Mouse (Mus musculus) heart, embryonic 13.5 days (tissue): ENCODE results near the gene Hunk. TPM values are rescaled to one million over a fixed set of nuclear protein-coding genes. Genes with fewer than 3 reads are reported as not detected.

Source experiments
- ATAC-seq: fragments of 200-750 bp; cut with Nextera tagmentation; 2 replicates; pipeline ENCODE4 v1.8.0; 2017; ENCODE audit warnings: moderate TSS enrichment; ENCODE audit not compliant: insufficient number of reproducible peaks, low FRiP score, low TSS enrichment; ENCODE audit errors: extremely low read depth
- H3K27ac ChIP-seq: fragments of 300-500 bp; sonication (generic); replicated peaks from 2 replicates; pipeline ENCODE4 v1.5.1; 2015; ENCODE audit warnings: moderate library complexity, mild to moderate bottlenecking, inconsistent platforms
- H3K27me3 ChIP-seq: fragments of 300-500 bp; sonication (generic); replicated peaks from 2 replicates; pipeline ENCODE4 v1.6.1; 2015; ENCODE audit warnings: mild to moderate bottlenecking, inconsistent platforms
- H3K36me3 ChIP-seq: fragments of 300-500 bp; sonication (generic); 2 replicates; pipeline ENCODE4 v1.6.1; 2015; ENCODE audit warnings: mild to moderate bottlenecking, inconsistent platforms
- H3K4me1 ChIP-seq: fragments of 300-500 bp; sonication (generic); 2 replicates; pipeline ENCODE4 v1.6.1; 2015; ENCODE audit warnings: inconsistent platforms
- H3K4me2 ChIP-seq: fragments of 300-500 bp; sonication (generic); 2 replicates; pipeline ENCODE4 v1.6.1; 2015; ENCODE audit warnings: inconsistent platforms, mild to moderate bottlenecking, moderate library complexity
- H3K4me3 ChIP-seq: fragments of 300-500 bp; sonication (generic); 2 replicates; pipeline ENCODE4 v1.5.1; 2015; ENCODE audit warnings: moderate library complexity, mild to moderate bottlenecking, inconsistent platforms
- H3K9ac ChIP-seq: fragments of 300-500 bp; sonication (generic); 2 replicates; pipeline ENCODE4 v1.6.1; 2015; ENCODE audit warnings: inconsistent platforms, mild to moderate bottlenecking, moderate library complexity
- H3K9me3 ChIP-seq: fragments of 300-500 bp; sonication (generic); 2 replicates; pipeline ENCODE4 v1.6.1; 2016; ENCODE audit warnings: inconsistent platforms
- WGBS: fragments of 180-500 bp; shearing (Covaris S2); methylation state at CpG from one replicate; pipeline ENCODE4 v1.1.7; 2015; ENCODE audit warnings: mixed read lengths; 5-methylcytosine and 5-hydroxymethylcytosine counted together
- polyA plus RNA-seq: library from polyadenylated mRNA; unstranded; fragments of >200 nt; fragmentation: Nextera tagmentation; extraction: Ambion mirVana; gene quantifications from 2 replicates; pipeline ENCODE4 v1.2.1, GENCODE M21; 2015

Gene Hunk
- polyA plus RNA-seq, 1 experiment from 2014 or later, result 10.6 TPM

GRCm38 (mm10) chr16:90533119-90533673 lies 147.4 kb downstream of the Hunk start:
- no peak overlapping the region for H3K4me2 ChIP-seq
- WGBS, result 74% methylated on average over 10 of the region's 10 CpGs
- H3K27me3 ChIP-seq, result peaks cover 5% of the 10 kb centered on the region; the same call in 1 of the 2 replicates
- no peak overlapping the region for H3K9ac ChIP-seq
- 0 out of 2 replicates have a peak, but pooled peaks cover 3% of the 10 kb centered on the region for H3K9me3 ChIP-seq
- ATAC-seq, result no peak
- H3K4me3 ChIP-seq, result no peak overlapping the region
- no peaks in the 10 kb centered on the region for H3K36me3 ChIP-seq
- H3K27ac ChIP-seq, result no peak overlapping the region
- no peaks in the 10 kb centered on the region for H3K4me1 ChIP-seq

DNA sequence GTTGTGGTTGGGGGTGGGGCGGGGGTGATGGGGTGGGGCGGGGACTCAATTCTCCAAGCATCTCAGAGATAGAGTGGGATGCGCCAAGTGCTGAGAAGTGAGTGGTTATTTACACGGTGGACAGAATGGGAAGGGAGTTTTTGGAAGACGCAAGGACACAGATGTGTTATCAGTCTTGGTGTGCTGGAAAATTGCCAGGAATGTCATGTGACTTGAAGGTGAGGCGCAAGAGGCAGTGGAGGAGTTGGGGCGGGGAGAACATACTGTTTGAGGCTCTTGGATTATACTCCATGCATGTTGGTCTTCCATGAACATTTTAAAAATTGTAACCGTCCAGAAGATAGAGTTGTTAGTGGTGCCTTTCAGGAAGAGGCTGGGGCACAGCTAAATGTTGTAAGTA lies 148.8 kb downstream of the Hunk start:
- no peak for ATAC-seq
- Histone ChIP-seq H3K9me3 (0 out of 2 replicates have a peak, but pooled peaks cover 3% of the 10 kb centered on the region), H3K4me1 (no peaks in the 10 kb centered on the region), H3K4me3 (no peak overlapping the region), H3K9ac (no peak overlapping the region), H3K4me2 (no peak overlapping the region), H3K27me3 (peaks cover 5% of the 10 kb centered on the region; the same call in 1 of the 2 replicates), H3K36me3 (no peaks in the 10 kb centered on the region), H3K27ac (no peak overlapping the region)
- 68% methylated on average over 8 of the region's 8 CpGs for WGBS

GRCm38 (mm10) chr16:90538926-90539325 lies 153.1 kb downstream of the Hunk start:
- H3K9ac ChIP-seq, result no peak overlapping the region
- ATAC-seq, result no peak
- peaks cover 7% of the 10 kb centered on the region; the same call in 1 of the 2 replicates for H3K4me1 ChIP-seq
- peaks cover 13% of the 10 kb centered on the region for H3K27me3 ChIP-seq
- H3K36me3 ChIP-seq, result no peaks in the 10 kb centered on the region
- H3K4me3 ChIP-seq, result no peak overlapping the region
- H3K4me2 ChIP-seq, result no peak overlapping the region
- WGBS, result 78% methylated on average over 5 of the region's 5 CpGs
- H3K27ac ChIP-seq, result no peak overlapping the region
- H3K9me3 ChIP-seq, result 0 out of 2 replicates have a peak, but pooled peaks cover 3% of the 10 kb centered on the region

GRCm38 (mm10) chr16:90541191-90541590 lies 155.4 kb downstream of the Hunk start:
- Histone ChIP-seq H3K27ac (no peak overlapping the region), H3K4me3 (no peak overlapping the region), H3K27me3 (peaks cover 21% of the 10 kb centered on the region), H3K36me3 (no peaks in the 10 kb centered on the region), H3K9me3 (0 out of 2 replicates have a peak, but pooled peaks cover 3% of the 10 kb centered on the region), H3K4me1 (peaks cover 21% of the 10 kb centered on the region; the same call in 1 of the 2 replicates), H3K9ac (no peak overlapping the region), H3K4me2 (no peak overlapping the region)
- ATAC-seq, result no peak
- WGBS, result 68% methylated on average over 2 of the region's 2 CpGs

DNA sequence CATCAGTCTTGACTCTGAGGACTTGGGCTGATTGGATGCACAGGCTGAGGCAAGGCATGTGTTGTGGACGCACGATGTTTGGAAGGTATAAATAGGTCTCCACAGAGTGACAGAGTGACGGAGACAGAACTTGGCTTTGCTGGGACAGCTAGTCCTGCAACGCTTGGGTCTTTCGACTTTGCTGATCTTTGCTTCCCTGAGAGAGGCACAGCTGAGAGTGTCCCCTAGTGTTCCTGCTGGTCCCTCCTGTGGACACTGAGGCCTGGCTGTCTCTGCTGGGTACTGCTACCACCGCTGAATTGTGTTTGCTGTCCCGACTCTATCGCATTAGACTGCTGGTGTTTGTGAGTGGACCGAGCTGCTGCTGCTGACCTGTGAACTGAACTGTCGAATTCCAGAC lies 156.6 kb downstream of the Hunk start:
- no peaks in the 10 kb centered on the region for H3K36me3 ChIP-seq
- no peak overlapping the region for H3K9ac ChIP-seq
- no peak overlapping the region for H3K27ac ChIP-seq
- no peak for ATAC-seq
- no peak overlapping the region for H3K4me2 ChIP-seq
- peaks cover 32% of the 10 kb centered on the region for H3K27me3 ChIP-seq
- no peaks in the 10 kb centered on the region for H3K9me3 ChIP-seq
- H3K4me1 ChIP-seq, result peaks cover 21% of the 10 kb centered on the region; the same call in 1 of the 2 replicates
- H3K4me3 ChIP-seq, result no peak overlapping the region
- 27% methylated on average over 10 of the region's 10 CpGs for whole genome bisulfite sequencing

DNA sequence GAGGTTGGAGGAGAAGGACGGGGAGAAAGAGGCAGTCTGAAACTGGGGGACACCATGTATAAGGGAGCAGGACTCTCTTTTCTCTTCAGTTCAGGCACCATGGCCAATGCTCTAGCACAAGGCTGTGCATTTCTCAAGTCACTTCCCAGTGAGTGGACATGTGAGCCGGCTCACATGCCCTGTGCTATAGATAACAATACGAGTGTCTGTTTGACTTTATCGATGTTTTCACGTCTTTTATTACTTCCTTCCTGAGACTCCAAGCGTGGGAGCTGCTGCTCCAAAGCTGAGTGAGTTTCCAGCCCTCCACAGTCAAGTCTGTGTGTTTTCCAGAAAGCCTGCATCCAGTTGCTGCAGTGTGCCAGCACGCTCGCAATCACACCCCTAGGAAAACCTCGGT lies 158.4 kb downstream of the Hunk start:
- Histone ChIP-seq H3K4me2 (no peak overlapping the region), H3K9ac (no peak overlapping the region), H3K9me3 (no peaks in the 10 kb centered on the region), H3K4me3 (no peak overlapping the region), H3K27ac (no peak overlapping the region), H3K36me3 (no peaks in the 10 kb centered on the region), H3K4me1 (peaks cover 21% of the 10 kb centered on the region; the same call in 1 of the 2 replicates), H3K27me3 (peaks cover 44% of the 10 kb centered on the region)
- ATAC-seq, result no peak; the same call in 1 of the 2 replicates
- 31% methylated on average over 9 of the region's 9 CpGs for WGBS

GRCm38 (mm10) chr16:90545509-90545908 lies 159.7 kb downstream of the Hunk start:
- no peak overlapping the region for H3K9ac ChIP-seq
- H3K4me2 ChIP-seq, result no peak overlapping the region
- no peak for ATAC-seq
- no peak overlapping the region for H3K27ac ChIP-seq
- H3K4me1 ChIP-seq, result peaks cover 30% of the 10 kb centered on the region
- no peaks in the 10 kb centered on the region for H3K36me3 ChIP-seq
- H3K27me3 ChIP-seq, result peaks cover 48% of the 10 kb centered on the region
- H3K9me3 ChIP-seq, result no peaks in the 10 kb centered on the region
- 50% methylated on average over 3 of the region's 3 CpGs for WGBS
- H3K4me3 ChIP-seq, result no peak overlapping the region

GRCm38 (mm10) chr16:90546591-90546990 lies 160.8 kb downstream of the Hunk start:
- WGBS, result 82% methylated on average over 3 of the region's 3 CpGs
- no peak for ATAC-seq
- H3K4me3 ChIP-seq, result no peak overlapping the region

DNA sequence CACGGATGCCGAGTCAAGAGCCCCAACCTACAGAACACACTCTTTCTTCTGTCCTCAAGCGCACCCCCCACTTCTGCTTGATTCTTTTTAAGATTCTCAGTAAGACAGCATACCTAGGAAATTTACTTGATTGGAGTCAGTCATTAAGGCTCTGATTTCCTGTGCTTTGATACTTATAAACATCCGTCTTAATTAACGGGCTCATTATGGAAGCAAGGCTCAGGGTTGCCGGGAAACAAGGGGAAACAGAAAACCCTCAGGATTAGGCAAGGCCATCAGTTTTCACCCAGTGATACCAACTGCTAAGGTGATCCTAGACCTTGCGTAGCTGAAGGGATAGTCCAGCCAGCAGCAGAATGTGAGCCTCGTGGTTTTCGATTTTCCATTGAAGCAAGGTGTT lies 162.2 kb downstream of the Hunk start:
- 77% methylated on average over 9 of the region's 9 CpGs for WGBS
- H3K9me3 ChIP-seq, result no peaks in the 10 kb centered on the region
- no peaks in the 10 kb centered on the region for H3K36me3 ChIP-seq
- no peak overlapping the region for H3K4me2 ChIP-seq
- no peak for ATAC-seq
- no peak overlapping the region for H3K27ac ChIP-seq
- peaks cover 29% of the 10 kb centered on the region for H3K4me1 ChIP-seq
- H3K4me3 ChIP-seq, result no peak overlapping the region
- peaks cover 41% of the 10 kb centered on the region for H3K27me3 ChIP-seq
- no peak overlapping the region for H3K9ac ChIP-seq

More at GRCm38 (mm10) chr16:90546591-90546990, 160.8 kb downstream of the Hunk start:
- no peak overlapping the region for H3K27ac ChIP-seq
- no peaks in the 10 kb centered on the region for H3K9me3 ChIP-seq
- no peak overlapping the region for H3K4me2 ChIP-seq
- H3K9ac ChIP-seq, result no peak overlapping the region
- H3K4me1 ChIP-seq, result peaks cover 34% of the 10 kb centered on the region
- peaks cover 48% of the 10 kb centered on the region for H3K27me3 ChIP-seq
- H3K36me3 ChIP-seq, result no peaks in the 10 kb centered on the region

Other genes with a start within 250 kb of the Hunk start
- gene Tiam1, start 242.2 kb upstream of the Hunk start, polyA plus RNA-seq, result 8.8 and 10.7 TPM in 2 replicates
- 927 and 1,079 TPM in 2 replicates for gene Sod1, start 165.3 kb upstream of the Hunk start, polyA plus RNA-seq
- gene Scaf4, start 101.5 kb upstream of the Hunk start, polyA plus RNA-seq, result 15.5 and 16.3 TPM in 2 replicates